Mouse (Mus musculus) stomach, postnatal 0 days (tissue): ENCODE data around the gene P2rx6.

Experiments
- CTCF ChIP-seq: IDR thresholded peaks from 2 replicates; pipeline ENCODE4 v1.5.1; 2016; ENCODE audit warnings: antibody characterized with exemption, low read depth, mild to moderate bottlenecking, moderate library complexity
- EP300 ChIP-seq: optimal IDR thresholded peaks from 2 replicates; pipeline ENCODE3; 2016; ENCODE audit warnings: antibody characterized with exemption

DNA sequence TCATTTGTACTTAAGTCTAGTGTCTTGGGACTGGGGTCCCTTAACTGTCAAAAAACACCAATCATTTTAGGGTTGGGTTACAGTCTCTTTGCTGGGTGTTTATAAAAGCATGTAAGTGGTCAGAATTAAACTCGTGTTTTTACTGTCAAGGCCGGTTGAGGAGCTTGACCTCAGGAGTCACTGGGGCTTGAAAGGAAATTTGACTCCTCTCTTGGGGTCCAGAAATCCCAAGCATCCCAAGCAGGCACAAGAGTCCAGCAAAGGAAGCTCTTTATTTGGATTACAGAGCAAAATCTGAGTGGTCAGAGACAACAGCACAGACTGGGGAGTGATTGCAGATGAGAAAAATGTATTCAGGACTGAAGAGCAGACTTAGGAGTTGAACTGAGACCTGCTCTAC, 29.0 kb downstream of the P2rx6 start:
- TF ChIP-seq CTCF (no peak), EP300 (no peak)
